Mouse (Mus musculus) lung, adult 2 months (tissue): ENCODE measurements around the gene AC131692.1.

Experiments
- CTCF ChIP-seq: fragments of 200-500 bp; IDR thresholded peaks from 2 replicates; pipeline ENCODE4 v1.5.1; 2011; ENCODE audit warnings: mild to moderate bottlenecking, low read length, control low read depth; ENCODE audit not compliant: insufficient read depth
- POLR2A ChIP-seq: fragments of 200-500 bp; IDR thresholded peaks from 2 replicates; pipeline ENCODE4 v1.6.1; 2011; ENCODE audit warnings: low read depth, mild to moderate bottlenecking, control low read depth, low read length, borderline replicate concordance; ENCODE audit errors: extremely low read depth

- TF ChIP-seq CTCF (no peak), POLR2A (no peak)
Observed at GRCm38 (mm10) chr19:6066571-6066970, 27.6 kb upstream of the AC131692.1 start.
